Comparison of ENCODE assay signal across 9 mouse cellular contexts in the genomic region with DNA sequence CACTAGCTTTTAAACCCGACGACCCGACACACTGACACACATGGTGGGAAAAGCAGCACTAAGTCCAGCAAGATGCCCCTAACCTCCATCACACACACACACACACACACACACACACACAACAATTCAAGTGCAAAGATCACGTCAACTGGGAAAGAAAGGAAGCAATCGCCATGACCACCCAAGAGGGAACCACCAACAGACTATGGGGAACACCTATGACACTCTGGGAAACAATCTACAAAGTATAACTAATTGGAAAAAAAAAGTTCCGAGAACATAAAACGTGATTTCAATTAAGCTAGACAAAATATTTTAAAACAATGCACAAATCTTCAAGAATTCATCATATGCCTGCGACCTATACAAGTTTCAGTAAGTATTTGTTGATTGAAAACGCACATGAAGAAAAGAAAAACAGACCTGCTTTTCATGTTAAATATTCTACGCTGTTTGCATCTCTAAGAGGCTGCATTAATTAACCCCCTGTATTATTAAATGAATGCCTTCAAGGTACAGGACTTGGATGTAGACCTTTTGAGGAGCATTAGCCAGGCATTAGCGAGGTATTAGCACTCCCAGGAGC. TPM values are rescaled to one million over a fixed set of nuclear protein-coding genes. Genes with fewer than 3 reads are reported as not detected.
A peak's percentile ranks its signal among the peaks of the same experiment; 100 is the strongest.
DNase-seq lines count a peak whose midpoint lies in the region; ATAC-seq lines count a peak whose summit lies in the region.
"Had no signal": no experiment of that assay in that cellular context is flagged by ENCODE, and none has a peak within 500 bp of the region (broad histone marks: within the 10 kb centered on the region; RNA-seq: fewer than 3 reads in every experiment).

No protein-coding gene starts in this region.

- no peak for ATAC-seq in kidney, embryonic 15.5 days (replicated peaks; ENCODE audit: low FRiP score)
- ATAC-seq in embryonic facial prominence, embryonic 11.5 days (replicated peaks; ENCODE audit: insufficient number of reproducible peaks, low FRiP score, low TSS enrichment, low read depth), result no peak
- ATAC-seq in intestine, embryonic 15.5 days, result no peak
- ATAC-seq in neural tube, embryonic 12.5 days (ENCODE audit: low FRiP score, low read depth), result 0 out of 2 replicates have a peak, but pooled peaks have one; percentile 0
- no peak for ATAC-seq in inflammation-experienced regulatory T-cells, adult 6 months

- peak overlapping the region; percentile 93 for H3K4me2 ChIP-seq in kidney, embryonic 15.5 days
- peak overlapping the region; percentile 91 for H3K4me2 ChIP-seq in embryonic facial prominence, embryonic 11.5 days (ENCODE audit: low read depth, low read length)
- peak overlapping the region; percentile 85 for H3K4me2 ChIP-seq in intestine, embryonic 15.5 days (replicated peaks)
- H3K4me2 ChIP-seq in neural tube, embryonic 12.5 days (replicated peaks), result peak overlapping the region; percentile 85

- no peak overlapping the region for H3K27ac ChIP-seq in kidney, embryonic 15.5 days
- no peak overlapping the region for H3K27ac ChIP-seq in embryonic facial prominence, embryonic 11.5 days (replicated peaks; ENCODE audit: low read depth, low read length)
- no peak overlapping the region for H3K27ac ChIP-seq in intestine, embryonic 15.5 days
- no peak overlapping the region for H3K27ac ChIP-seq in neural tube, embryonic 12.5 days

- no peaks in the 10 kb centered on the region for H3K9me3 ChIP-seq in kidney, embryonic 15.5 days (replicated peaks)
- no peaks in the 10 kb centered on the region for H3K9me3 ChIP-seq in embryonic facial prominence, embryonic 11.5 days (replicated peaks; ENCODE audit: control insufficient read depth, low read length)
- no peaks in the 10 kb centered on the region for H3K9me3 ChIP-seq in intestine, embryonic 15.5 days
- H3K9me3 ChIP-seq in neural tube, embryonic 12.5 days, result no peaks in the 10 kb centered on the region

- peak overlapping the region; percentile 66 for H3K4me3 ChIP-seq in kidney, embryonic 15.5 days (replicated peaks)
- peak overlapping the region; percentile 69 for H3K4me3 ChIP-seq in embryonic facial prominence, embryonic 11.5 days (ENCODE audit: low read depth, low read length)
- H3K4me3 ChIP-seq in intestine, embryonic 15.5 days (replicated peaks), result peak overlapping the region; percentile 54
- peak overlapping the region; percentile 66 for H3K4me3 ChIP-seq in neural tube, embryonic 12.5 days

- 45% methylated on average over 11 of the region's 11 CpGs for WGBS in kidney, embryonic 15.5 days
- 42% methylated on average over 11 of the region's 11 CpGs for WGBS in embryonic facial prominence, embryonic 11.5 days
- WGBS in intestine, embryonic 15.5 days, result 50% methylated on average over 11 of the region's 11 CpGs
- 39% methylated on average over 11 of the region's 11 CpGs for WGBS in neural tube, embryonic 12.5 days

- no peak for DNase-seq in kidney, postnatal 4 days
- DNase-seq in embryonic facial prominence, embryonic 11.5 days (ENCODE audit: low spot score), result no peak
- no peak for DNase-seq in adrenal gland, adult 8-10 months
- DNase-seq in B cell, adult 2 months, result no peak
- DNase-seq: thymus, postnatal 36 days had no signal

- peaks cover 11% of the 10 kb centered on the region; the same call in 1 of the 2 replicates for H3K4me1 ChIP-seq in kidney, embryonic 15.5 days
- H3K4me1 ChIP-seq in embryonic facial prominence, embryonic 11.5 days (ENCODE audit: control insufficient read depth, insufficient read depth, low read length), result no peaks in the 10 kb centered on the region
- peaks cover 4% of the 10 kb centered on the region; the same call in 1 of the 2 replicates for H3K4me1 ChIP-seq in intestine, embryonic 15.5 days (replicated peaks)
- H3K4me1 ChIP-seq in neural tube, embryonic 12.5 days, result peaks cover 7% of the 10 kb centered on the region; the same call in 1 of the 2 replicates

- peaks cover 33% of the 10 kb centered on the region for H3K27me3 ChIP-seq in kidney, embryonic 15.5 days
- H3K27me3 ChIP-seq in embryonic facial prominence, embryonic 11.5 days (ENCODE audit: control insufficient read depth, insufficient read depth, low read length), result peaks cover 5% of the 10 kb centered on the region
- H3K27me3 ChIP-seq in intestine, embryonic 15.5 days (replicated peaks), result peaks cover 8% of the 10 kb centered on the region; the same call in 1 of the 2 replicates
- no peaks in the 10 kb centered on the region for H3K27me3 ChIP-seq in neural tube, embryonic 12.5 days (replicated peaks)

- peaks cover 19% of the 10 kb centered on the region for H3K36me3 ChIP-seq in kidney, embryonic 15.5 days
- H3K36me3 ChIP-seq in embryonic facial prominence, embryonic 11.5 days (replicated peaks; ENCODE audit: control insufficient read depth, insufficient read depth, low read depth, low read length), result no peaks in the 10 kb centered on the region
- no peaks in the 10 kb centered on the region for H3K36me3 ChIP-seq in intestine, embryonic 15.5 days
- H3K36me3 ChIP-seq in neural tube, embryonic 12.5 days, result peaks cover 2% of the 10 kb centered on the region; the same call in 1 of the 2 replicates

- H3K9ac ChIP-seq in kidney, embryonic 15.5 days, result peak overlapping the region; percentile 58
- H3K9ac ChIP-seq in embryonic facial prominence, embryonic 11.5 days (replicated peaks; ENCODE audit: low read length), result peak overlapping the region; percentile 60; the same call in 1 of the 2 replicates
- peak overlapping the region; percentile 49; the same call in 1 of the 2 replicates for H3K9ac ChIP-seq in intestine, embryonic 15.5 days
- peak overlapping the region; percentile 66; the same call in 1 of the 2 replicates for H3K9ac ChIP-seq in neural tube, embryonic 12.5 days

RNA-seq across cellular contexts. Expression of gene Atp7b, which starts 0.9 kb away (rescaled TPM):
- 0.68 and 0.96 TPM in 2 replicates for polyA plus RNA-seq in kidney, embryonic 15.5 days (2015; fragmentation: Nextera tagmentation; extraction: Ambion mirVana)
- polyA plus RNA-seq in embryonic facial prominence, embryonic 11.5 days (2014; fragmentation: Nextera tagmentation; extraction: Ambion mirVana), result 0.90 and 1.4 TPM in 2 replicates
- polyA plus RNA-seq in intestine, embryonic 15.5 days (2015; fragmentation: Nextera tagmentation; extraction: Ambion mirVana), result 4.5 and 5.9 TPM in 2 replicates
- 1.5 and 1.7 TPM in 2 replicates for polyA plus RNA-seq in neural tube, embryonic 12.5 days (2016; fragmentation: Nextera tagmentation; extraction: Ambion mirVana)
- total RNA-seq in adrenal gland, adult 8-10 months (2022), result 1 to 10 TPM in 3 of 4 experiments, under 1 TPM in 1; 0.96 to 3.2 (median 1.6) TPM
- polyA plus RNA-seq in inflammation-experienced regulatory T-cells, adult 6 months (2017; shearing (Covaris generic)), result under 1 TPM; 0.07 to 0.14 (median 0.13) TPM

RNA-seq across cellular contexts. Expression of gene Alg11, which starts 1.3 kb away (rescaled TPM):
- polyA plus RNA-seq in kidney, embryonic 15.5 days (2015; fragmentation: Nextera tagmentation; extraction: Ambion mirVana), result 33.2 and 36.2 TPM in 2 replicates
- polyA plus RNA-seq in embryonic facial prominence, embryonic 11.5 days (2014; fragmentation: Nextera tagmentation; extraction: Ambion mirVana), result 35.4 and 36.6 TPM in 2 replicates
- polyA plus RNA-seq in intestine, embryonic 15.5 days (2015; fragmentation: Nextera tagmentation; extraction: Ambion mirVana), result 29.6 and 30.6 TPM in 2 replicates
- polyA plus RNA-seq in neural tube, embryonic 12.5 days (2016; fragmentation: Nextera tagmentation; extraction: Ambion mirVana), result 20.9 and 30.2 TPM in 2 replicates
- total RNA-seq in adrenal gland, adult 8-10 months (2022), result 10 to 100 TPM; 34.4 to 53.6 (median 35.9) TPM
- polyA plus RNA-seq in inflammation-experienced regulatory T-cells, adult 6 months (2017; shearing (Covaris generic)), result 10 to 100 TPM; 20.0 to 28.1 (median 21.0) TPM
